Mouse (Mus musculus): ENCODE measurements around the gene Hemk1. TPM values are rescaled to one million over a fixed set of nuclear protein-coding genes. Genes with fewer than 3 reads are reported as not detected.

Gene Hemk1
- polyA plus RNA-seq, 1 experiment from 2014 or later = 2.6 TPM

GRCm38 (mm10) chr9:107298059-107298780 is 39.9 kb downstream of the Hemk1 start:
- no peak overlapping the region for H3K27ac ChIP-seq
- 73% methylated on average over 8 of the region's 8 CpGs for WGBS (ENCODE audit: missing documents)
- H3K79me2 ChIP-seq (ENCODE audit: inconsistent target) = no peaks in the 10 kb centered on the region
- H3K36me3 ChIP-seq (ENCODE audit: inconsistent target) = no peaks in the 10 kb centered on the region
- no peak overlapping the region for H3K4me3 ChIP-seq (ENCODE audit: inconsistent target)

DNA sequence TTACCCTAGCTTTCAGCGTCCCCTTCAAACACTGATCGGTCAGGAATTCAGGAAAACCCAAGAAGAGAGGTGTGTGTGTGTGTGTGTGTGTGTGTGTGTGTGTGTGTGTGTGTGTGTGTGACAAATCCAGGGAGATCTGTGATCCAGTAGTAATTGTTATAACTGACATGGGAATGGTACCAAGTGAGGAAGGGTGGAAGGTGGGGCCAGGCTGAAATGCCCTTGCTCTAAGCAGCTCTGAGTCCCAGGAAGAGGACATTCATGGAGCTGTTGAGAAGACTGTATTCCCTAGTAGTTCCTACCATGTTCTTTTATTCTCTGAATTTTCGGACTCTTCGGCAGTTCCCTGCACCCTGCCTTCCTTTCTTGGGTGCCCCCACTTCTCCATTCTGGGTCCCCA is 40.5 kb downstream of the Hemk1 start:
- Histone ChIP-seq H3K36me3 (ENCODE audit: inconsistent target) (no peaks in the 10 kb centered on the region), H3K27ac (no peak overlapping the region), H3K4me3 (ENCODE audit: inconsistent target) (no peak overlapping the region), H3K79me2 (ENCODE audit: inconsistent target) (no peaks in the 10 kb centered on the region)
- WGBS (ENCODE audit: missing documents) = 74% methylated on average over 3 of the region's 4 CpGs

- Histone ChIP-seq H3K4me3 (ENCODE audit: inconsistent target) (peak overlapping the region; percentile 50), H3K36me3 (ENCODE audit: inconsistent target) (no peaks in the 10 kb centered on the region), H3K79me2 (ENCODE audit: inconsistent target) (no peaks in the 10 kb centered on the region), H3K27ac (no peak overlapping the region)
- WGBS (ENCODE audit: missing documents) = 8% methylated on average over 16 of the region's 16 CpGs
Observed at GRCm38 (mm10) chr9:107297059-107297458, 41.1 kb downstream of the Hemk1 start.

DNA sequence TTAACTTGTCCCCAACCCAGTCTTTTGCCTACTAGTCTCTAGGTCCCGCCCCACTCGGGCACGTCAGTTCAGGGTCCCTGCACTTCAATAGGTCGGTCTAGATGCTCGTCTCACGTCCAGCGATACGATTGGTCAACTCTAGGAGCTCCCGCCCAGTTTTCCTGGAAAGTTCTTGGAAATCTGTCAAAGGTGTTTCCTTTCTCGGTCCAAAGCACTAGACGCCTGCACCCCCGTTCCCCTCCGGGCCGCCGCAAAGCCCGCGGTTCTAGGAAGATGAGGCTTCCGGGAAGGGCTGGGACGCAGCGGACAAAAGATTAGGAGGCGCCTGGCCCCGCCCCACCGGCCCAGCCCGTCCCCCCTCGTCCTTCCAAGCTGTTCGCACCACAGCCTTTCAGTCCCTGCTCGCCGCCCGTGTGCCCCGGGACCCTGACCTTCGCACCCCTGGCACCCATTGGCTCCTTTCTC is 41.6 kb downstream of the Hemk1 start:
- H3K79me2 ChIP-seq (ENCODE audit: inconsistent target) = no peaks in the 10 kb centered on the region
- H3K4me3 ChIP-seq (ENCODE audit: inconsistent target) = peak overlapping the region; percentile 50
- no peak overlapping the region for H3K27ac ChIP-seq
- no peaks in the 10 kb centered on the region for H3K36me3 ChIP-seq (ENCODE audit: inconsistent target)
- 2% methylated on average over 30 of the region's 31 CpGs for WGBS (ENCODE audit: missing documents)

GRCm38 (mm10) chr9:107296041-107296440 is 42.1 kb downstream of the Hemk1 start:
- H3K27ac ChIP-seq = no peak overlapping the region

GRCm38 (mm10) chr9:107296016-107296040 is 42.3 kb downstream of the Hemk1 start, which contains the start of gene Cish:
Cish (plus strand) TSS chr9:107296026.
- H3K36me3 ChIP-seq (ENCODE audit: inconsistent target) = no peaks in the 10 kb centered on the region
- H3K79me2 ChIP-seq (ENCODE audit: inconsistent target) = no peaks in the 10 kb centered on the region
- H3K27ac ChIP-seq = no peak within 1 kb of the TSS
- H3K4me3 ChIP-seq (ENCODE audit: inconsistent target) = peak within 1 kb of the TSS; percentile 50

More at GRCm38 (mm10) chr9:107296041-107296440, 42.1 kb downstream of the Hemk1 start:
- 3% methylated on average over 14 of the region's 14 CpGs for WGBS (ENCODE audit: missing documents)
- peak overlapping the region; percentile 50 for H3K4me3 ChIP-seq (ENCODE audit: inconsistent target)
- no peaks in the 10 kb centered on the region for H3K36me3 ChIP-seq (ENCODE audit: inconsistent target)
- no peaks in the 10 kb centered on the region for H3K79me2 ChIP-seq (ENCODE audit: inconsistent target)

GRCm38 (mm10) chr9:107295616-107296015 is 42.5 kb downstream of the Hemk1 start:
- H3K27ac ChIP-seq = no peak overlapping the region
- no peaks in the 10 kb centered on the region for H3K36me3 ChIP-seq (ENCODE audit: inconsistent target)
- 38% methylated on average over 4 of the region's 4 CpGs for WGBS (ENCODE audit: missing documents)
- H3K79me2 ChIP-seq (ENCODE audit: inconsistent target) = no peaks in the 10 kb centered on the region
- H3K4me3 ChIP-seq (ENCODE audit: inconsistent target) = no peak overlapping the region

GRCm38 (mm10) chr9:107294249-107294648 is 43.9 kb downstream of the Hemk1 start:
- WGBS (ENCODE audit: missing documents) = 11% methylated on average over 6 of the region's 6 CpGs
- Histone ChIP-seq H3K27ac (no peak overlapping the region), H3K79me2 (ENCODE audit: inconsistent target) (no peaks in the 10 kb centered on the region; the same call in 1 of the 2 replicates), H3K4me3 (ENCODE audit: inconsistent target) (no peak overlapping the region), H3K36me3 (ENCODE audit: inconsistent target) (no peaks in the 10 kb centered on the region)

GRCm38 (mm10) chr9:107290897-107291296 is 47.3 kb downstream of the Hemk1 start:
- Histone ChIP-seq H3K27ac (no peak overlapping the region), H3K4me3 (ENCODE audit: inconsistent target) (no peak overlapping the region), H3K36me3 (ENCODE audit: inconsistent target) (no peaks in the 10 kb centered on the region), H3K79me2 (ENCODE audit: inconsistent target) (peaks cover 32% of the 10 kb centered on the region)
- 32% methylated on average over 10 of the region's 10 CpGs for WGBS (ENCODE audit: missing documents)

- under 1% methylated on average over 49 of the region's 49 CpGs for WGBS (ENCODE audit: missing documents)
- Histone ChIP-seq H3K36me3 (ENCODE audit: inconsistent target) (no peaks in the 10 kb centered on the region), H3K4me3 (ENCODE audit: inconsistent target) (peak within 1 kb of the TSS; percentile 94), H3K27ac (peak within 1 kb of the TSS; percentile 88), H3K79me2 (ENCODE audit: inconsistent target) (peaks cover 47% of the 10 kb centered on the region)
Observed at GRCm38 (mm10) chr9:107289211-107290076, 48.7 kb downstream of the Hemk1 start, which contains the start of gene Mapkapk3. Mapkapk3 (minus strand) TSS chr9:107289877.

GRCm38 (mm10) chr9:107288711-107289110 is 49.4 kb downstream of the Hemk1 start:
- 11% methylated on average over 8 of the region's 8 CpGs for WGBS (ENCODE audit: missing documents)
- H3K36me3 ChIP-seq (ENCODE audit: inconsistent target) = no peaks in the 10 kb centered on the region
- peak overlapping the region; percentile 88 for H3K27ac ChIP-seq
- H3K4me3 ChIP-seq (ENCODE audit: inconsistent target) = peak overlapping the region; percentile 94
- peaks cover 54% of the 10 kb centered on the region for H3K79me2 ChIP-seq (ENCODE audit: inconsistent target)

DNA sequence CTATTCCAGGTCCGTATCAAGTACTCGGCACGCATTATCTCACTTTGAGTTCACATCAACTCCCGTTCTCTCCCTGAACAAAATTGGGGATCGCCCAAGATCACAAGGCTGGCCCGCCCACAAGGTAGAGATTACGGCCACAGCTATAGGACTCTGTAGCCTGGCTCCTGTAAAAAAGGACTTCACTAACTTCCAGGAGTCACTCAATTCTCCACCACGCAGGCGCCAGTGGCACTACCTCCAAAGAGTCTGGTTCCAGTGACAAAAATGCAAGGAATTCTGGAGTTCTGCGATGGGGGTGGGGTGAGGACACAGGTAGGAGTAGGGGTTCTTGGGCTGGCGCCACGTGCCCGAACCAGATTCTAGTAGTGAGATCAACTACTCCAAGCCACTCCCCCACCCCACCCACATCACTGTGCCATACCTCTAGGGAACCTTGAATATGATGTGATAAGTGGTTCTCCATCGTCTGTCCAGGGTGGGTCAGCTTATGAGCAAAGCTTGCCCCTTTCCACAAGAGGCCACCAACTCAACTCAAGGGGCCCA is 50.0 kb downstream of the Hemk1 start:
- Histone ChIP-seq H3K36me3 (ENCODE audit: inconsistent target) (no peaks in the 10 kb centered on the region), H3K79me2 (ENCODE audit: inconsistent target) (peaks cover 59% of the 10 kb centered on the region), H3K27ac (peak overlapping the region; percentile 88), H3K4me3 (ENCODE audit: inconsistent target) (peak overlapping the region; percentile 94)
- WGBS (ENCODE audit: missing documents) = 76% methylated on average over 14 of the region's 14 CpGs

DNA sequence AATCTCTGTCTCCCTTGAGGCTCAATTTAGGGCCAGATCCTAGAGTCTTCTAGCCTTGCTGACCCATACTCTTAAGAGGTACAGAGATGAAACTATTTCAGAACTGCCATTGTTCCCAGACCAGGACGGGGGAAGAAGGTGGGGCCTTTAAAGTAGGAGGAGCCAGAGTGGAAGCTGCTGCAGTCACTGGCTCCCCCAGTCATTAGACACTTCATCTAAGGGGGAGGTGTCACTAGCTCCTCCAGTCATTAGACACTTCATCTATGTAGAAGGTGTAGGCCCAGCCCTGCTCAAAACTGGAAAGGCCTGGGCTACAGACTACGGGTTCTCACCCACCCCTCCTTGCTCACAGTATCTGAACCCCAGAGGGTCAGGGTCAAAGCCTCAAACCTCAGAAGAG is 50.9 kb downstream of the Hemk1 start:
- WGBS (ENCODE audit: missing documents) = 11% methylated on average over 2 of the region's 2 CpGs

DNA sequence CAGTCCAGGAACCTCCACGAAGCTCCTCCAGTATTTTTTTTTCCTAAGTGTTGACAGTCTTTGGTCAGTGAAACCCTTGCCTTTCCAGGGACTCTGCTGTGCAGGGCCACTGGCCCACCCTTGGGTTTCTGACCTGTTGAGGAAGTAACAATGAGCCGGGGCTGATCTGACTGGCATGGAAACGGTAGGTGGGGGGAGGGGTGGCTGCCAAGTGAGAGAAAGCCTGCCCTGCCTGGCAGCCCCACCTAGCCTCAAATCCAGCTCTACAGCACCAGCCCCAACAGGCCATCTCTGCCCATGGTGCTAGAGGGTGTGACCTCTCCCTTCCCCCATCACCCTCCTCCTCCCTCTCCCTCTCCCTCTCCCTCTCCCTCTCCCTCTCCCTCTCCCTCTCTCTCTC is 53.1 kb downstream of the Hemk1 start:
- H3K27ac ChIP-seq = no peak overlapping the region
- peaks cover 82% of the 10 kb centered on the region for H3K79me2 ChIP-seq (ENCODE audit: inconsistent target)
- H3K4me3 ChIP-seq (ENCODE audit: inconsistent target) = no peak overlapping the region
- WGBS (ENCODE audit: missing documents) = 2% methylated on average over 3 of the region's 3 CpGs
- H3K36me3 ChIP-seq (ENCODE audit: inconsistent target) = no peaks in the 10 kb centered on the region

More for the DNA sequence above, 50.9 kb downstream of the Hemk1 start:
- Histone ChIP-seq H3K79me2 (ENCODE audit: inconsistent target) (peaks cover 68% of the 10 kb centered on the region), H3K36me3 (ENCODE audit: inconsistent target) (no peaks in the 10 kb centered on the region), H3K4me3 (ENCODE audit: inconsistent target) (peak overlapping the region; percentile 94), H3K27ac (peak overlapping the region; percentile 88)

GRCm38 (mm10) chr9:107282951-107283350 is 55.2 kb downstream of the Hemk1 start:
- Histone ChIP-seq H3K36me3 (ENCODE audit: inconsistent target) (no peaks in the 10 kb centered on the region), H3K27ac (no peak overlapping the region)

More at GRCm38 (mm10) chr9:107282951-107283350, 55.2 kb downstream of the Hemk1 start:
- Histone ChIP-seq H3K4me3 (ENCODE audit: inconsistent target) (no peak overlapping the region), H3K79me2 (ENCODE audit: inconsistent target) (peaks cover 90% of the 10 kb centered on the region)
- WGBS (ENCODE audit: missing documents) = 20% methylated on average over 9 of the region's 9 CpGs

All from macrophage (primary cell).